Mouse (Mus musculus) T-helper 1 cell (primary cell): ENCODE results near the gene Lsm7.
"Not testable (repeated sequence)": the region's sequence is repeated elsewhere in the genome, so short reads cannot be mapped to it uniquely, and the experiment has no call there.

Experiments used
- in situ Hi-C: fragments of 300-600 bp; cut with MboI, MseI; formaldehyde crosslinking; loops from one replicate; pipeline ENCODE4 v1.15.1; 2025; ENCODE audit warnings: high pct_unique_total_duplicates

Gene Lsm7

DNA sequence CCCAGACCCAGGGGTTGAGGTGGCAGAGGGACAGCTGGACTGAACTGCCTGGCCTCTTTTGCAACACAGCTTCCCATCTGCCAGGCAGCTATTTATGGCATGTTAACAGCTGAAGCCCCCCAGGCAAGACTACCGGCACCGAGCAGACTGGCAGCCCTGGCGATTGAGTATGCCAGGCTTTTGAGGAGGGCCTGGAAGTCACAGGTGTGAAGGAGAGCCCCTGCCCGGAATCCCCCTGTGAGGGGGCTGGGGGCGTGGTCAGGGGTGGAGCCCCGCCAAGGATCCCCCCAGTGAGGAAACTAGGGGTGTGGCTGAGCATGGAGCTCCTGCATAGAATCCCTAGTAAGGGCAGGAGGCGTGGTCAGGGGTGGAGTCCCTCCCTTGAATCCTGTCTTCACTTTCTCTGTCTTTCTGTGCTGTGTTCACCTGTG is 18.0 kb downstream of the Lsm7 start:
- in situ Hi-C loops, result no loop called here

- in situ Hi-C loops, result no loop called here
Observed at GRCm38 (mm10) chr10:80835617-80836016, 19.4 kb downstream of the Lsm7 start.

- in situ Hi-C loops, result no loop called here
Observed at GRCm38 (mm10) chr10:80832818-80833217, 22.2 kb downstream of the Lsm7 start.

DNA sequence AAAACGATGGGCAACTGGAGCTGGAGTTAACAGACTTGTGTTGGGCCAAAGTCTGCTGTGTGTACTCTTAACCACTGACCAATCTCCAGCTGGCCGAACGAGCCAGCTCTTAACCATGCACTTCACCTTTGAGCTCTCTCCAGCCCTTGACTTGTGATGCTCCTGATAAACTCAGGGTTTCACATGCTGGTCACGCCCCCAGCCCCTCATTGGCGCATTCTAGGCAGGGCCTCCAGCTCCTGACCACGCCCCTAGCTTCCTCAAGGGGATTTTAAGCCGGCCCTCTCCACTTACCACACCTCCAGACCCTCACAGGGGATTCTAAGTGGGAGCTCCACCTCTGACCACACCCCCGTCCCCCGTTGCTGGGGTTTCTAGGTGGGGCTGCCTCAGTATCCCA is 23.9 kb downstream of the Lsm7 start:
- in situ Hi-C loops, result no loop called here

- in situ Hi-C loops, result loop anchor here (5.0 to 10.0 kb wide), 2 partner anchors 48 to 545 kb away; partner anchors contain the start of gene Fzr1
Observed at GRCm38 (mm10) chr10:80829359-80830278, 25.4 kb downstream of the Lsm7 start.

- in situ Hi-C loops, result loop anchor here (5.0 to 10.0 kb wide), 2 partner anchors 49 to 546 kb away; partner anchors contain the start of gene Fzr1
Observed at GRCm38 (mm10) chr10:80828587-80828986, 26.4 kb downstream of the Lsm7 start.

DNA sequence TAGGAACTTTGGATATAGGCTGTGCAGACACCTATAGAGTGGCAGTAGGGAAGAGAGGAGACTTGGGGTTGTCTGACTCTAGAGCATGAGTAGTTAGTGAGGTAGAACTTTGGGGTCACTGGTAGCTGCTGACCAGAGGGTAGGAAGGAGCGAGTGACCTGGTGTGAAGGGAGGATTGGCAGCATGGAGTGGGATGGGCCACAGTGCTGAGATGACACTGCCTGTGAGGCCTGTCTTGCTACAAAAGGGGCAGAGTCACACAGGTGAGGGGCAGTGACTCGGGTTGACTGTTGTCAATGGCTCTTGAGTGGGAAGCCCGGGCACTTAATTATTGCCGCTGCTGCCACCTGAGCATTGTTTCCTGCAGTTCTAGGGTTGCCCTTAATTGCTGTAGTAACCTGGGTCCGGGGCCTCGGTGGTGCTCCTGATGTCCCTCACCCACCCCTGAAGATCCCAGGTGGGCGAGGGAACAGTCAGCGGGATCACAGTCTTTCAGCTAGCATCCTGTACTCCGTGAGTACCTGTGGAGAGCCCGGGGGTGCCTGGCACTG is 27.1 kb downstream of the Lsm7 start:
- in situ Hi-C loops, result loop anchor here (5.0 to 10.0 kb wide), 2 partner anchors 49 to 547 kb away; partner anchors contain the start of gene Fzr1

GRCm38 (mm10) chr10:80827063-80827869 is 27.7 kb downstream of the Lsm7 start:
- in situ Hi-C loops, result loop anchor here (5.0 to 10.0 kb wide), 2 partner anchors 50 to 548 kb away; partner anchors contain the start of gene Fzr1

DNA sequence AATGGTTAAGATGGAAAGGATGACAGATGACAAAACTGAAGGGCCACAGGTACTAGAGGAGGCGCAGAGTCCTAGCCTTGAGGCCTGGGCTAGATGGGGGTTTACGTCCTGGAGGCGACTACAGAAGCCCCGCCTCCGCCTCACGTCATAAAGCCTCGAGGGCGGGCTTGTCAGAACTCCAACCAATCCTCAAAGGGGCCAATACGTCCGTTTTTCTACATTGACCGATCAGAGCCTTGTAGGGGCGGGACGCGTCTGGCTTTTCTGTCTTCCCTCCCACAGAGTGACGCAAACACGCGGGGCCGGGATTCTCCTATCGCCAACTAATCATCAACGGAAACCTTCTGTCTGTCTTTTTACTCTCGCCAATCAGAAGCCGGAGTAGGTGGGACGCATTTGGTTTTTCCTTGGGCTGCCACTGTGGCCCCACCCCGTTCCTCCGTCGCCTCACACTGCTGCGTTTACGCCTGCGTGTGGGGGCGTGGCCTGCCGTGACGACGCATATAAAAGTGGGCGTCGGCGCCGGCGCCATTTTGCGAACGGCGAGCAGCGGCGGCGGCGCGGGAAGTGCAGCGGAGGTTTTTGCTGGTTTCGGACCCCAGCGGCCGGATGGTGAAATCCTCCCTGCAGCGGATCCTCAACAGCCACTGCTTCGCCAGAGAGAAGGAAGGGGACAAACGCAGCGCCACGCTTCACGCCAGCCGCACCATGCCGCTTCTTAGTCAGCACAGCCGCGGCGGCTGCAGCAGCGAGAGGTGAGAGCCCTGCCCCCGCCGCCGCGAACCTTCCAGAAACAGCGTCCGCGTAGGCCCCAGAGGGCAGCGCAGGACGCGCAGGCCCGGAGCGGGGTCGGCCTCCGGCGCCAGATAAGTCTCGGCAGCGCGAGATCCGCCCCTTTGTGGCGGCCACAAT is 28.6 kb downstream of the Lsm7 start, which contains the start of gene Oaz1:
Gene Oaz1 (plus strand): TSS at position 506 of the 912 bp plus-strand sequence.
- in situ Hi-C loops, result loop anchor here (5.0 to 10.0 kb wide), 2 partner anchors 51 to 548 kb away; partner anchors contain the start of gene Fzr1

DNA sequence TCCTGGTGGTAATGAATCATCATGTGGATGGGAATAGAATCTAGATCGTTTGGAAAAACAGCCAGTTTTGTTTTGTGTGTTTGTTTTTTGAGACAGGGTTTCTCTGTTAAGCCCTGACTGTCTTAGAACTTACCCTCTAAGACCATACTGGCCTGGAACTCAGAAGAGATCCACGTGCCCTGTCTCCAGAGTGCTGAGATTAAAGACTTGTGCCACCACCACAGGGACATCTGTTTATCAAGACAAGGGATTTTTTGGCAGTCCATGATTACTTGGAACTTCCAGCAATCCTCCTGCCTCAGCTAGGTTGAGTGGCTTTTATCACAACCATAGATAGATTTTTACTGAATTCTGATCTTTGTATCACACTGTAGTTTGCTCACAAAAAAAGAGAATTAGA is 30.2 kb downstream of the Lsm7 start:
- in situ Hi-C loops, result loop anchor here (5.0 to 10.0 kb wide), 2 partner anchors 52 to 550 kb away; partner anchors contain the start of gene Fzr1

GRCm38 (mm10) chr10:80823847-80824643 is 31.0 kb downstream of the Lsm7 start:
- in situ Hi-C loops, result loop anchor here (10.0 kb wide), 1 partner anchor 551 kb away; the partner anchor contains the start of gene Fzr1

GRCm38 (mm10) chr10:80823316-80823715 is 31.7 kb downstream of the Lsm7 start:
- in situ Hi-C loops, result loop anchor here (10.0 kb wide), 1 partner anchor 551 kb away; the partner anchor contains the start of gene Fzr1

DNA sequence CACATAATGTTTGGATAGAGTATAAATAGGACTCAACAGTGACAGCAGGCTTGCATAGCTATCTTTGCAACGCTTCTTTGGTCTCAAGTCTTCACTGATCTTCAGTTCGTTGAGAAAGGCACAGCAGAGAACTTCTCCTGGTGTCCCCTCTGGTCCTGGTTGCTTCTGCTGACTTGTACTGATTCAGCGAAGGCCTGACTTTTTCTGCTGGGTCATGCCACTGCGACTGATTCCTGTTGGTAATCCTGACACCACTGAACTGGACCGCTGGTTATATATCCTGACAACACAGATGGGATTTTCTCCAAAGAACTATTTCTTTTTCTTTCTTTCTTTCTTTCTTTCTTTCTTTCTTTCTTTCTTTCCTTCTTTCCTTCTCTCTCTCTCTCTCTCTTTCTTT is 32.5 kb downstream of the Lsm7 start:
- in situ Hi-C loops, result loop anchor here (10.0 kb wide), 1 partner anchor 552 kb away; the partner anchor contains the start of gene Fzr1

DNA sequence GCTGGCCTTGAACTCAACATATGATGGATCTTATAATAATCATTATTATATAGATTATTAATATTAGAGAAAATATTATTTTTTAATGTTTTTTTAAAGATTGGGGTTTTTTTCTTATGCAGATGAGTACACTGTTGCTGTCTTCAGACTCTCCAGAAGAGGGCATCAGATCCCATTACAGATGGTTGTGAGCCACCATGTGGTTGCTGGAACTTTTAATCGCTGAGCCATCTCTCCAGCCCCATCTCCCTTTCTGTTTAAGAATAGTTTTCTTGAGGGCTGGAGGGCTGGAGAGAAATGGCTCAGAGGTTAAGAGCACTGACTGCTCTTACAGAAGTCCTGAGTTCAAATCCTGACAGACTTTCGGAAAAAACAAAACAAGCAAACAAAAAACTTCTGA is 33.0 kb downstream of the Lsm7 start:
- in situ Hi-C loops, result loop anchor here (10.0 kb wide), 1 partner anchor 553 kb away; the partner anchor contains the start of gene Fzr1

- in situ Hi-C loops, result no loop called here
Observed at GRCm38 (mm10) chr10:80819406-80819805, 35.6 kb downstream of the Lsm7 start.

DNA sequence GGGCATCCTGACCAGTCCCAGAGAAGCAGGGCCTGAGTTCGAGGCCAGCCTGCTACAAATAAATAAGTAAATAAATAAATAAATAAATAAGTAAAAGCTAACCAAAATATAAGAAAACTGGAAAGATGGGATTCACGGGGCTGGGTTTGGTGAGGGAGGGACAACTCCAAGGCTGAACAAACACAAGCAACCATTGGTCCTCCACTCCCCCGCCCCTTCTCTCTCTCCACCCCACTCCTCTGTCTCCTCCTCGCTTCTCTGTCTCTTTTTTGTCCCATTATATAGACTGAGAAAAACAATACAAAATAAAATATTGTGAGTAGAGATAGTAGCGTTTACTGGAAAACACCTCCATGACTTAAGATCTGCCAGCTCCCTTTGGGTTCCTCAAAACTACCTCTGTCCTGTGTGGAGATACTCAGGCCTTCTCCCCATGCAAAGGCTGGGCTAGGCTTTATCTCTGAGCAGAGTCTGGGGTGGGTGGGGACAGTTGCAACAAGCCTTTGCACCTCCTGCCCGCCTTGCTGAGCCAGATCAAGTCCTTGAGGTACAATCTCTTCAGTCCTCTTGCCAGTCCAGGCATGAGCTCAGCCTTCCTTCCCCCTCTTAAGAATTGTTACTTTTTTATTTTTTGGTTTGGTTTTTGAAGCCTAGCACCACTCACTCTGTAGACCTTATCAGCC is 36.3 kb downstream of the Lsm7 start:
- in situ Hi-C loops, result no loop called here

GRCm38 (mm10) chr10:80817955-80818354 is 37.1 kb downstream of the Lsm7 start:
- in situ Hi-C loops, result not testable (repeated sequence)

- in situ Hi-C loops, result no loop called here
Observed at GRCm38 (mm10) chr10:80817164-80817563, 37.8 kb downstream of the Lsm7 start.

DNA sequence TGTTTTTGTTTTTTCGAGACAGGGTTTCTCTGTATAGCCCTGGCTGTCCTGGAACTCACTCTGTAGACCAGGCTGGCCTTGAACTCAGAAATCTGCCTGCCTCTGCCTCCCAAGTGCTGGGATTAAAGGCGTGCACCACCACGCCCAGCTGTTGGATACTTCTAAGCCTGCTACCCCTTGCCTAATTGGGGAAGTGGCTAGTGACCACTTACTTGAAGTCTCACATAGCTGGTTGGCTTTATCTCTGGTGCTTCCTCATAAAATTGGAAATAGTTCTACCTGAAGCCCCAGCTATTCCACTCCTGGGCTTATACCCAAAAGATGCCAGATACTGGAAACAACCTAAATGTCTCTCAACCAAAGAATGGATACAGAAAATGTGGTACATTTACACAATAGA is 38.7 kb downstream of the Lsm7 start:
- in situ Hi-C loops, result not testable (repeated sequence)
